Mouse (Mus musculus): ENCODE results near the gene 1700017N19Rik. TPM values are rescaled to one million over a fixed set of nuclear protein-coding genes. Genes with fewer than 3 reads are reported as not detected.

1700017N19Rik gene
- total RNA-seq (2023) = not detected

DNA sequence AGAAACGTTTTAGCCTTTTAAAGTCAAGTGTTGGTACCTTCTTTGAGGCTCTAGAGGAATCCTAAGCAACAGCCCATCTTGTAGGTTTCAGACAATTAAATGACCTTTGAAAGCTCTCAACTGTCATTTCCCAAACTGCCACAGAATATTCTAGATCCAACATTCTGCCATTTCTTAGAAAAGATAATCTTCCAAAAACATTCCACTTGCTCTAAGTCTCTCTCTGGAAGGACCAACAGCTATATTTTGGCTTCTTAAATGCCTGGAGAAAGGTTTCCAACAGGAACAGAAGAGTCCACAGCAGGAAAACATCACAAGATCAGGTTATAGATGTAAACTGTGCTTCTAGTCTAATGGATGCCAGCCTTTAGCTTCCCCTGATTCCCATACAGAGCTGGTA, at the start of gene 1700017N19Rik, which contains the start of gene 4930430F08Rik:
Gene 1700017N19Rik (plus strand): TSS at position 162 of the 400 bp plus-strand sequence.
Gene 4930430F08Rik (minus strand): TSS at position 101 of the 400 bp plus-strand sequence.

Other genes starting within 250 kb of the 1700017N19Rik start
- not detected for gene Gm4302, start 249.6 kb upstream of the 1700017N19Rik start, total RNA-seq (2023)
- gene Gm4303, start 244.5 kb upstream of the 1700017N19Rik start, total RNA-seq (2023) = not detected
- gene Gm4305, start 239.4 kb upstream of the 1700017N19Rik start, total RNA-seq (2023) = not detected
- gene Gm4307, start 229.1 kb upstream of the 1700017N19Rik start, total RNA-seq (2023) = not detected
- not detected for gene Gm4312, start 207.9 kb upstream of the 1700017N19Rik start, total RNA-seq (2023)
- 1 to 10 TPM; 1.3 to 2.0 TPM for gene Tmtc3, start 103.1 kb upstream of the 1700017N19Rik start, total RNA-seq (2023)
- gene Cep290, start 102.9 kb upstream of the 1700017N19Rik start, total RNA-seq (2023) = 1 to 10 TPM; 1.9 to 3.6 TPM
- 10 to 100 TPM in 1 of 2 experiments, 1 to 10 TPM in 1; 5.4 to 11.7 TPM for gene 4930430F08Rik, start 61 bp upstream of the 1700017N19Rik start, total RNA-seq (2023)

Data from B cell, adult 67 days (primary cell).